Mouse (Mus musculus) lung, postnatal 36 days (tissue): Measurements from ENCODE around the gene Tomt.

Experiments
- DNase-seq: peaks from one replicate; pipeline ENCODE4 v3.0.0; 2022; ENCODE audit warnings: mixed read lengths

The Tomt gene

DNA sequence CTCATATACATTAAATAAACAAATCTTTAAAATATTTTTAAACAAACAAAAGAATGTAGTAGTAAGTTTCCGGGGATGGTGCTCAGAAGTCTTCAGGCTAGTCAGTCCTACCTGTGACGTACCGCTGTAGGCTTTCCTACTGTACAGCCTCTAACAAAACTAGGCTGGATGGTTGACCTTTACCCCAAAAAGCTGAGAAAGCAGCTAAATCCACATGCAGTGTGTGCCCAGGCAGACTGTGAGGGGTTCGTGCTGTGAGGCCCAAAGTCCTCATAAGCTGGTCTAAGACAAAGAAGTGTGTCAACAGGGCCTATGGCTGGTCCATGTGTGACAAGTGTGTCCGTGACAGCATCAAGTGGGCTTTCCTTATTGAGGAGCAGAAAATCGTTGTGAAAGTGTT, 53.3 kb downstream of the Tomt start:
- no peak for DNase-seq

GRCm38 (mm10) chr7:101851689-101852088, 54.5 kb downstream of the Tomt start:
- no peak for DNase-seq
